ENCODE assay signal across 8 mouse cellular contexts in genomic region chr7:4924483-4924882, GRCm38 (mm10). TPM values are rescaled to one million over a fixed set of nuclear protein-coding genes. Genes with fewer than 3 reads are reported as not detected.
DNase-seq lines count a peak whose midpoint lies in the region; ATAC-seq and TF ChIP-seq lines count a peak whose summit lies in the region.

No protein-coding gene starts in this region.

- peak overlapping the region; percentile 59 for H3K4me3 ChIP-seq in heart, embryonic 10.5 days
- H3K4me3 ChIP-seq in hindbrain, embryonic 11.5 days (ENCODE audit: low read depth, low read length), result peak overlapping the region; percentile 34; the same call in 1 of the 2 replicates
- peak overlapping the region; percentile 40 for H3K4me3 ChIP-seq in midbrain, postnatal 0 days (ENCODE audit: low read depth, low read length)
- H3K4me3 ChIP-seq in lung, adult 2 months (replicated peaks; ENCODE audit: extremely low read depth, low read depth, low read length), result no peak overlapping the region

- H3K4me1 ChIP-seq in heart, embryonic 10.5 days, result peaks cover 82% of the 10 kb centered on the region
- peaks cover 29% of the 10 kb centered on the region for H3K4me1 ChIP-seq in hindbrain, embryonic 11.5 days (replicated peaks; ENCODE audit: control insufficient read depth, insufficient read depth, low read length)
- peaks cover 35% of the 10 kb centered on the region for H3K4me1 ChIP-seq in midbrain, postnatal 0 days (ENCODE audit: insufficient read depth, low read length)
- peaks cover 7% of the 10 kb centered on the region for H3K4me1 ChIP-seq in lung, adult 2 months (ENCODE audit: control insufficient read depth, insufficient read depth, low read length)

- no peak for TF ChIP-seq POLR2A in brain, embryonic 14.5 days (IDR thresholded peaks at IDR 0.05; ENCODE audit: borderline replicate concordance, extremely low read depth, insufficient read depth, insufficient read length, poor library complexity, severe bottlenecking)
- TF ChIP-seq POLR2A in lung, adult 2 months (IDR thresholded peaks at IDR 0.05; ENCODE audit: borderline replicate concordance, extremely low read depth, low read depth, low read length), result no peak

- H3K27me3 ChIP-seq in heart, embryonic 10.5 days (ENCODE audit: insufficient read depth, poor library complexity, severe bottlenecking), result peaks cover 7% of the 10 kb centered on the region; the same call in 1 of the 2 replicates
- H3K27me3 ChIP-seq in hindbrain, embryonic 11.5 days (ENCODE audit: control insufficient read depth, insufficient read depth, low read length), result no peaks in the 10 kb centered on the region
- no peaks in the 10 kb centered on the region for H3K27me3 ChIP-seq in midbrain, postnatal 0 days (ENCODE audit: insufficient read depth, low read length)

- H3K9ac ChIP-seq in hindbrain, embryonic 11.5 days (ENCODE audit: low read depth, low read length), result peak overlapping the region; percentile 55; the same call in 1 of the 2 replicates
- H3K9ac ChIP-seq in midbrain, postnatal 0 days (replicated peaks; ENCODE audit: low read length, poor library complexity, severe bottlenecking), result peak overlapping the region; percentile 53

- H3K4me2 ChIP-seq in hindbrain, embryonic 11.5 days (replicated peaks; ENCODE audit: low read depth, low read length), result peak overlapping the region; percentile 84; the same call in 1 of the 2 replicates
- H3K4me2 ChIP-seq in midbrain, postnatal 0 days (ENCODE audit: low read depth, low read length, poor library complexity, severe bottlenecking), result peak overlapping the region; percentile 88

- peaks cover 17% of the 10 kb centered on the region for H3K36me3 ChIP-seq in heart, embryonic 10.5 days
- no peaks in the 10 kb centered on the region for H3K36me3 ChIP-seq in hindbrain, embryonic 11.5 days (ENCODE audit: control insufficient read depth, insufficient read depth, low read length)
- H3K36me3 ChIP-seq in midbrain, postnatal 0 days (ENCODE audit: insufficient read depth, low read length), result peaks cover 12% of the 10 kb centered on the region

- H3K9me3 ChIP-seq in heart, embryonic 10.5 days, result no peaks in the 10 kb centered on the region
- H3K9me3 ChIP-seq in hindbrain, embryonic 11.5 days (ENCODE audit: control insufficient read depth, low read length), result no peaks in the 10 kb centered on the region
- H3K9me3 ChIP-seq in midbrain, postnatal 0 days (ENCODE audit: low read length), result no peaks in the 10 kb centered on the region

- no peak for TF ChIP-seq CTCF in brain, embryonic 14.5 days (IDR thresholded peaks at IDR 0.05; ENCODE audit: borderline replicate concordance, extremely low read depth, insufficient read depth, insufficient read length)
- peak; percentile 11; the same call in 1 of the 2 replicates for TF ChIP-seq CTCF in midbrain, postnatal 0 days (IDR thresholded peaks at IDR 0.05)
- TF ChIP-seq CTCF in lung, adult 2 months (IDR thresholded peaks at IDR 0.05; ENCODE audit: insufficient read depth, low read length), result no peak

- H3K27ac ChIP-seq in heart, embryonic 10.5 days, result peak overlapping the region; percentile 83
- H3K27ac ChIP-seq in hindbrain, embryonic 11.5 days (ENCODE audit: low read depth, low read length), result peak overlapping the region; percentile 93
- peak overlapping the region; percentile 99 for H3K27ac ChIP-seq in midbrain, postnatal 0 days (ENCODE audit: low read depth, low read length)

- ATAC-seq in hindbrain, embryonic 11.5 days (ENCODE audit: low FRiP score), result no peak
- no peak for ATAC-seq in midbrain, postnatal 0 days (ENCODE audit: low FRiP score)
- no peak for ATAC-seq in activated CD4-positive, CD25-positive, alpha-beta regulatory T cell, adult 4 months

- DNase-seq in heart, embryonic 10.5 days (ENCODE audit: low spot score), result no peak
- DNase-seq in heart, adult 18-20 months, result no peak
- DNase-seq in brain, embryonic 14.5 days (ENCODE audit: low read depth), result peak; percentile 50
- no peak for DNase-seq in hindbrain, embryonic 11.5 days (ENCODE audit: low spot score)
- peak; percentile 26 for DNase-seq in midbrain, postnatal 0 days (ENCODE audit: low spot score)
- no peak for DNase-seq in layer of hippocampus, adult 9-11 months
- DNase-seq in lung, adult 2 months, result no peak

- 3% methylated on average over 4 of the region's 4 CpGs for WGBS in heart, embryonic 10.5 days
- WGBS in hindbrain, embryonic 11.5 days, result 9% methylated on average over 4 of the region's 4 CpGs
- 5% methylated on average over 4 of the region's 4 CpGs for WGBS in midbrain, postnatal 0 days
- WGBS in lung, adult 2 months, result 4% methylated on average over 4 of the region's 4 CpGs

RNA-seq across cellular contexts. Expression of gene Ssc5d, which starts 1.1 kb away (rescaled TPM):
- 1.2 and 1.6 TPM in 2 replicates for polyA plus RNA-seq in heart, embryonic 10.5 days (2016; fragmentation: Nextera tagmentation; extraction: Ambion mirVana)
- total RNA-seq in heart, adult 18-20 months (2021), result 1 to 10 TPM; 2.0 to 2.4 TPM
- 2.3 and 3.6 TPM in 2 replicates for polyA plus RNA-seq in brain, embryonic 14.5 days (2012; rRNA removed)
- 1.1 and 1.4 TPM in 2 replicates for polyA plus RNA-seq in hindbrain, embryonic 11.5 days (2014; fragmentation: Nextera tagmentation; extraction: Ambion mirVana)
- 1.9 and 3.4 TPM in 2 replicates for total RNA-seq in midbrain, postnatal 0 days (2014; rRNA removed)
- 1.2 and 1.6 TPM in 2 replicates for polyA plus RNA-seq in midbrain, postnatal 0 days (2015; fragmentation: Nextera tagmentation; extraction: Ambion mirVana)
- under 1 TPM in 1 of 2 experiments, not detected in 1; 0.10 TPM for polyA plus RNA-seq in activated CD4-positive, CD25-positive, alpha-beta regulatory T cell, adult 4 months (2017; shearing (Covaris generic))
- 7.5 and 8.0 TPM in 2 replicates for polyA plus RNA-seq in lung, adult 2 months (2012; rRNA removed)

RNA-seq across cellular contexts. Expression of gene Nat14, which starts 2.7 kb away (rescaled TPM):
- polyA plus RNA-seq in heart, embryonic 10.5 days (2016; fragmentation: Nextera tagmentation; extraction: Ambion mirVana), result 4.3 and 5.5 TPM in 2 replicates
- total RNA-seq in heart, adult 18-20 months (2021), result 1 to 10 TPM; 4.2 to 6.1 TPM
- 27.3 and 27.9 TPM in 2 replicates for polyA plus RNA-seq in brain, embryonic 14.5 days (2012; rRNA removed)
- 7.1 and 7.3 TPM in 2 replicates for polyA plus RNA-seq in hindbrain, embryonic 11.5 days (2014; fragmentation: Nextera tagmentation; extraction: Ambion mirVana)
- 44.8 and 49.7 TPM in 2 replicates for total RNA-seq in midbrain, postnatal 0 days (2014; rRNA removed)
- 33.2 and 35.9 TPM in 2 replicates for polyA plus RNA-seq in midbrain, postnatal 0 days (2015; fragmentation: Nextera tagmentation; extraction: Ambion mirVana)
- polyA plus RNA-seq in activated CD4-positive, CD25-positive, alpha-beta regulatory T cell, adult 4 months (2017; shearing (Covaris generic)), result not detected
- polyA plus RNA-seq in lung, adult 2 months (2012; rRNA removed), result 7.1 and 7.6 TPM in 2 replicates

RNA-seq across cellular contexts. Expression of gene Zfp628, which starts 9.5 kb away (rescaled TPM):
- polyA plus RNA-seq in heart, embryonic 10.5 days (2016; fragmentation: Nextera tagmentation; extraction: Ambion mirVana), result 2.9 and 3.5 TPM in 2 replicates
- 1 to 10 TPM; 5.3 to 6.4 TPM for total RNA-seq in heart, adult 18-20 months (2021)
- 16.7 and 21.7 TPM in 2 replicates for polyA plus RNA-seq in brain, embryonic 14.5 days (2012; rRNA removed)
- 4.0 and 4.2 TPM in 2 replicates for polyA plus RNA-seq in hindbrain, embryonic 11.5 days (2014; fragmentation: Nextera tagmentation; extraction: Ambion mirVana)
- total RNA-seq in midbrain, postnatal 0 days (2014; rRNA removed), result 10.6 and 12.3 TPM in 2 replicates
- 5.1 and 5.6 TPM in 2 replicates for polyA plus RNA-seq in midbrain, postnatal 0 days (2015; fragmentation: Nextera tagmentation; extraction: Ambion mirVana)
- polyA plus RNA-seq in activated CD4-positive, CD25-positive, alpha-beta regulatory T cell, adult 4 months (2017; shearing (Covaris generic)), result 1 to 10 TPM; 1.9 TPM
- polyA plus RNA-seq in lung, adult 2 months (2012; rRNA removed), result 20.6 and 24.7 TPM in 2 replicates

RNA-seq across cellular contexts. Expression of gene Gm36210, which starts 18.2 kb away (rescaled TPM):
- polyA plus RNA-seq in heart, embryonic 10.5 days (2016; fragmentation: Nextera tagmentation; extraction: Ambion mirVana), result 0.18 and 0.36 TPM in 2 replicates
- total RNA-seq in heart, adult 18-20 months (2021), result not detected
- 0.77 and 1.3 TPM in 2 replicates for polyA plus RNA-seq in brain, embryonic 14.5 days (2012; rRNA removed)
- polyA plus RNA-seq in hindbrain, embryonic 11.5 days (2014; fragmentation: Nextera tagmentation; extraction: Ambion mirVana), result 0.11 TPM in 1 of 2 replicates, not detected in the other
- 0.57 TPM in 1 of 2 replicates, not detected in the other for total RNA-seq in midbrain, postnatal 0 days (2014; rRNA removed)
- polyA plus RNA-seq in midbrain, postnatal 0 days (2015; fragmentation: Nextera tagmentation; extraction: Ambion mirVana), result 0.32 and 0.43 TPM in 2 replicates
- polyA plus RNA-seq in activated CD4-positive, CD25-positive, alpha-beta regulatory T cell, adult 4 months (2017; shearing (Covaris generic)), result not detected
- 0.15 and 0.20 TPM in 2 replicates for polyA plus RNA-seq in lung, adult 2 months (2012; rRNA removed)

RNA-seq across cellular contexts. Expression of gene Sbk2, which starts 39.7 kb away (rescaled TPM):
- polyA plus RNA-seq in heart, embryonic 10.5 days (2016; fragmentation: Nextera tagmentation; extraction: Ambion mirVana), result 1.8 and 2.3 TPM in 2 replicates
- 10 to 100 TPM; 25.9 to 30.0 TPM for total RNA-seq in heart, adult 18-20 months (2021)
- 0.14 TPM in 2 replicates for polyA plus RNA-seq in brain, embryonic 14.5 days (2012; rRNA removed)
- 0.07 and 0.09 TPM in 2 replicates for polyA plus RNA-seq in hindbrain, embryonic 11.5 days (2014; fragmentation: Nextera tagmentation; extraction: Ambion mirVana)
- 0.49 TPM in 1 of 2 replicates, not detected in the other for total RNA-seq in midbrain, postnatal 0 days (2014; rRNA removed)
- 0.20 TPM in 1 of 2 replicates, not detected in the other for polyA plus RNA-seq in midbrain, postnatal 0 days (2015; fragmentation: Nextera tagmentation; extraction: Ambion mirVana)
- polyA plus RNA-seq in activated CD4-positive, CD25-positive, alpha-beta regulatory T cell, adult 4 months (2017; shearing (Covaris generic)), result not detected
- 5.6 and 24.2 TPM in 2 replicates for polyA plus RNA-seq in lung, adult 2 months (2012; rRNA removed)

Comparison
In these comparisons a context has a peak if more than half of its experiments do, and no peak if none do; other contexts are left out.
1. DNase-seq: peak in brain, embryonic 14.5 days (single experiment) and midbrain, postnatal 0 days (single experiment); none in heart, embryonic 10.5 days (single experiment), heart, adult 18-20 months (0 of 2), hindbrain, embryonic 11.5 days (single experiment), layer of hippocampus, adult 9-11 months (single experiment) and lung, adult 2 months (single experiment).
2. Peak in every context shown above with its lines, with median percentiles within 50 percentile points of each other: H3K27ac ChIP-seq.